Mouse (Mus musculus) liver, embryonic 11.5 days (tissue): Measurements from ENCODE around the gene Msln. TPM values are rescaled to one million over a fixed set of nuclear protein-coding genes. Genes with fewer than 3 reads are reported as not detected.
A peak's percentile ranks its signal among the peaks of the same experiment; 100 is the strongest.

ENCODE experiments used
- ATAC-seq: fragments of 200-750 bp; cut with Nextera tagmentation; replicated peaks from 2 replicates; pipeline ENCODE4 v1.8.0; 2017; ENCODE audit warnings: moderate number of reproducible peaks, mild to moderate bottlenecking, moderate TSS enrichment, moderate library complexity; ENCODE audit not compliant: low FRiP score
- DNase-seq: peaks from one replicate; pipeline ENCODE4 v3.0.0-alpha.2; 2017; ENCODE audit warnings: low spot score
- H3K27ac ChIP-seq: fragments of 300-500 bp; sonication (generic); 2 replicates; pipeline ENCODE4 v1.5.1; 2014; ENCODE audit warnings: mild to moderate bottlenecking, low read depth, low read length, control low read depth
- H3K27me3 ChIP-seq: fragments of 300-500 bp; sonication (generic); replicated peaks from 2 replicates; pipeline ENCODE4 v1.6.1; 2014; ENCODE audit warnings: low read length, mixed read lengths; ENCODE audit not compliant: control insufficient read depth, insufficient read depth
- H3K36me3 ChIP-seq: fragments of 300-500 bp; sonication (generic); 2 replicates; pipeline ENCODE4 v1.6.1; 2014; ENCODE audit warnings: mild to moderate bottlenecking, low read length, moderate library complexity, mixed read lengths; ENCODE audit not compliant: control insufficient read depth, insufficient read depth
- H3K4me1 ChIP-seq: fragments of 300-500 bp; sonication (generic); replicated peaks from 2 replicates; pipeline ENCODE4 v1.6.1; 2014; ENCODE audit warnings: low read length, mixed read lengths; ENCODE audit not compliant: control insufficient read depth, insufficient read depth
- H3K4me2 ChIP-seq: fragments of 300-500 bp; sonication (generic); 2 replicates; pipeline ENCODE4 v1.6.1; 2014; ENCODE audit warnings: mild to moderate bottlenecking, control low read depth, moderate library complexity
- H3K4me3 ChIP-seq: fragments of 300-500 bp; sonication (generic); 2 replicates; pipeline ENCODE4 v1.5.1; 2014; ENCODE audit warnings: low read depth, low read length, control low read depth
- H3K9ac ChIP-seq: fragments of 300-500 bp; sonication (generic); 2 replicates; pipeline ENCODE4 v1.6.1; 2014; ENCODE audit warnings: low read depth, low read length, control low read depth
- H3K9me3 ChIP-seq: fragments of 300-500 bp; sonication (generic); 2 replicates; pipeline ENCODE4 v1.6.1; 2016; ENCODE audit warnings: low read length, inconsistent platforms, mixed read lengths; ENCODE audit not compliant: control insufficient read depth
- WGBS: fragments of 180-500 bp; shearing (Covaris S2); extraction: QIAGEN DNeasy Blood & Tissue Kit; methylation state at CpG from one replicate; pipeline ENCODE4 v1.1.7; 2014; 5-methylcytosine and 5-hydroxymethylcytosine counted together
- polyA plus RNA-seq: library from polyadenylated mRNA; unstranded; fragments of >200 nt; fragmentation: Nextera tagmentation; extraction: Ambion mirVana; gene quantifications from 2 replicates; pipeline ENCODE4 v1.2.1, GENCODE M21; 2014

The Msln gene
- polyA plus RNA-seq = 0.29 and 0.55 TPM in 2 replicates

GRCm38 (mm10) chr17:25754241-25754640 is at the start of gene Msln:
Msln (minus strand) TSS chr17:25754378.
- Histone ChIP-seq H3K4me3 (no peak within 1 kb of the TSS), H3K9ac (no peak within 1 kb of the TSS), H3K36me3 (no peaks in the 10 kb centered on the region), H3K27ac (no peak within 1 kb of the TSS), H3K27me3 (no peaks in the 10 kb centered on the region), H3K4me1 (no peaks in the 10 kb centered on the region), H3K4me2 (no peak within 1 kb of the TSS), H3K9me3 (no peaks in the 10 kb centered on the region)
- ATAC-seq = no peak
- WGBS = 84% methylated on average over 9 of the region's 9 CpGs
- no peak for DNase-seq

DNA sequence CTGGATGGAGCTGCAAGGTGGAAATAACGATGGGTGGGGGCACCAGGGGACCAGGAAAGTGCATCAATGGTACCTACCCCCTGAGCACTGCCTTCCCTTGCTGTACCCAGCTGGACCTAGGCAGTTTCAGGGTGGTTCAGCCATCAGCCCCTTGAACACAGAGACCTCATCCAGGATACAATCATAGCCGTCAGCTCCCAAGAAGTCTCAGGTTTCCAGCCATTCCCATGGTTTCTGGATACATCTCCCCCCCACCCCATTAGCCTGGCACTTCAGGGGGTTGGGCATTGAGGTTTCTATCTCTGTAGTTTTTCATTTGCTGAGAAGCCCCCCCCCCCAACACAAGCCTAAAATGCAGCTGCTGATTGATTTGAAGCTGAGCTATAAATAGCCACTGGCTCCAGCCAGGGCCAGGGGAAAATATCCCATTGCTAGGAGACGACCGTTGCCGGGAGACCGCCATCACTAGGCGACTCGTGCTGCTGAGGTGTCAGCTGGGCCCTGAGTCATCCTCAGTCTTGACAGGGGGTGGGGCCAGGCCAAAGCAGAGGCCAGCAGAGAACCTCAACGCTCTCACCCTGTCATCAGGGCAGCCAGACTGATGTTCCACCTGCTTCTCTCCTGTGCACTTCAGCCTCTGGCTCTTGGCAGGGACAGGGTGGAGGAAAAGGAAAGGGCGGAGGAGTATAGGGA is 48.8 kb upstream of the Msln start:
- no peak overlapping the region for H3K27ac ChIP-seq
- no peaks in the 10 kb centered on the region for H3K36me3 ChIP-seq
- no peak overlapping the region for H3K4me2 ChIP-seq
- peaks cover 12% of the 10 kb centered on the region for H3K27me3 ChIP-seq
- H3K9me3 ChIP-seq = no peaks in the 10 kb centered on the region
- WGBS = 11% methylated on average over 10 of the region's 10 CpGs
- no peaks in the 10 kb centered on the region for H3K4me1 ChIP-seq
- H3K4me3 ChIP-seq = no peak overlapping the region
- H3K9ac ChIP-seq = no peak overlapping the region
- ATAC-seq (no peak), DNase-seq (no peak)

DNA sequence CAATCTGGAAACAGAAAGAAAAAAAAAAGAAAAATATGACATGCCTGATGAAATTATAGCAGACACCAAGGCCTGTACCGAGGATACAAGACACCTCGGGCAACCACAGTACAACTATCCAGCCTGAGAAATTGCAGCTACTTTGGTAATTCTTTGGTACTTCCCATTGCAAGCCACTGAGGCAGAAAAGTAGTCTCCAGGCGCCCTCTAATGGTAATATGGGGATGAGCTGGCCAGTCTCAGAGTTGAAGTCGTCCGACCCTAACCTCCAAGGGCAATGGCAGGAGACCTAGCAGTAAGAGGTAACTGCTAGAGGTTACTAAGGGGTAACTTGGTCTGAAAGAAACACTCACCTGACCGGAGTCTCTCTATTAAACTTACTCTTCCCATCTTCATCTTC is 46.9 kb upstream of the Msln start:
- no peak for DNase-seq
- 5% methylated on average over 6 of the region's 6 CpGs for WGBS
- H3K36me3 ChIP-seq = no peaks in the 10 kb centered on the region
- ATAC-seq = peak; percentile 38
- H3K27me3 ChIP-seq = peaks cover 7% of the 10 kb centered on the region
- no peak overlapping the region for H3K4me2 ChIP-seq
- H3K4me3 ChIP-seq = no peak overlapping the region
- H3K4me1 ChIP-seq = peaks cover 8% of the 10 kb centered on the region; the same call in 1 of the 2 replicates
- H3K9ac ChIP-seq = no peak overlapping the region
- no peak overlapping the region for H3K27ac ChIP-seq
- H3K9me3 ChIP-seq = no peaks in the 10 kb centered on the region

- under 1% methylated on average over 35 of the region's 35 CpGs for whole genome bisulfite sequencing
Observed at GRCm38 (mm10) chr17:25796951-25797369, 42.8 kb upstream of the Msln start, which contains the start of gene Metrn. Metrn (minus strand) TSS chr17:25797136.

GRCm38 (mm10) chr17:25796211-25796771 is 42.1 kb upstream of the Msln start:
- H3K4me1 ChIP-seq = peaks cover 26% of the 10 kb centered on the region
- DNase-seq (peak; percentile 46), ATAC-seq (0 out of 2 replicates have a peak, but pooled peaks have one; percentile 1)
- no peak overlapping the region for H3K27ac ChIP-seq
- no peaks in the 10 kb centered on the region; the same call in 1 of the 2 replicates for H3K27me3 ChIP-seq
- peak overlapping the region; percentile 98 for H3K4me2 ChIP-seq
- H3K9me3 ChIP-seq = no peaks in the 10 kb centered on the region
- WGBS = 2% methylated on average over 37 of the region's 37 CpGs
- H3K4me3 ChIP-seq = peak overlapping the region; percentile 73
- H3K9ac ChIP-seq = peak overlapping the region; percentile 71
- no peaks in the 10 kb centered on the region for H3K36me3 ChIP-seq

More at GRCm38 (mm10) chr17:25796951-25797369, 42.8 kb upstream of the Msln start, which contains the start of gene Metrn:
- Histone ChIP-seq H3K9ac (peak within 1 kb of the TSS; percentile 71), H3K4me3 (peak within 1 kb of the TSS; percentile 73), H3K27me3 (no peaks in the 10 kb centered on the region; the same call in 1 of the 2 replicates), H3K27ac (no peak within 1 kb of the TSS), H3K4me2 (peak within 1 kb of the TSS; percentile 98), H3K36me3 (no peaks in the 10 kb centered on the region), H3K4me1 (peaks cover 23% of the 10 kb centered on the region), H3K9me3 (no peaks in the 10 kb centered on the region)
- DNase-seq (peak; percentile 91), ATAC-seq (peak; percentile 82)

- no peaks in the 10 kb centered on the region for H3K27me3 ChIP-seq
- H3K27ac ChIP-seq = no peak within 1 kb of the TSS
- ATAC-seq (no peak), DNase-seq (no peak)
- H3K36me3 ChIP-seq = no peaks in the 10 kb centered on the region
- H3K4me3 ChIP-seq = peak within 1 kb of the TSS; percentile 73
- H3K4me2 ChIP-seq = peak within 1 kb of the TSS; percentile 98
- no peaks in the 10 kb centered on the region for H3K9me3 ChIP-seq
- peaks cover 32% of the 10 kb centered on the region for H3K4me1 ChIP-seq
- WGBS = 29% methylated on average over 6 of the region's 6 CpGs
- H3K9ac ChIP-seq = peak within 1 kb of the TSS; percentile 71
Observed at GRCm38 (mm10) chr17:25795609-25796092, 41.5 kb upstream of the Msln start, which contains the start of gene AC134908.4. AC134908.4 (minus strand) TSS chr17:25795659.

DNA sequence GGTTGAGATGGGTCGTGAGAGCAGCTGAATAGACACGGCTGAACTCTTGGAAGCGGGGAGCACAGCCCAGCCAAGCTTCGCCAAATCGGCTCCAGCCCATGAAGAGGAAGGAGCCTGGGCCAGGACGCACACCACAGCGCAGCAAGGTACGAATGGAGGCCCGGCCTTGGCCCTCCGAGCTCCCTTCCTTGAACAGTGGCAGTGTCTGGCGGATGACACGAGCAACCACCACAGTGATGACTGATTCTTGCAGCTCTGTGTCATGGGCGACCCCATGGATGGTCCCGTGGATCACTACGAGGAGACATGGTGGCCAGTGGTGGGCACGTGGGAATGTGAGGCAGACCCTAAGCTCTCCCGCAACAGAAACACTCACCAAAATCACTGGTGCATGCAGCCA is 40.8 kb upstream of the Msln start:
- Histone ChIP-seq H3K4me2 (peak overlapping the region; percentile 98; the same call in 1 of the 2 replicates), H3K36me3 (no peaks in the 10 kb centered on the region), H3K9me3 (no peaks in the 10 kb centered on the region), H3K4me1 (peaks cover 33% of the 10 kb centered on the region), H3K27me3 (no peaks in the 10 kb centered on the region), H3K4me3 (peak overlapping the region; percentile 73; the same call in 1 of the 2 replicates), H3K9ac (no peak overlapping the region), H3K27ac (no peak overlapping the region)
- ATAC-seq (no peak), DNase-seq (no peak)
- 87% methylated on average over 17 of the region's 17 CpGs for WGBS

GRCm38 (mm10) chr17:25794197-25794596 is 40.0 kb upstream of the Msln start:
- no peaks in the 10 kb centered on the region for H3K36me3 ChIP-seq
- peaks cover 33% of the 10 kb centered on the region for H3K4me1 ChIP-seq
- ATAC-seq (no peak), DNase-seq (no peak)
- H3K4me2 ChIP-seq = no peak overlapping the region
- no peaks in the 10 kb centered on the region for H3K27me3 ChIP-seq
- WGBS = 90% methylated on average over 13 of the region's 13 CpGs
- no peak overlapping the region for H3K4me3 ChIP-seq
- H3K27ac ChIP-seq = no peak overlapping the region
- no peaks in the 10 kb centered on the region for H3K9me3 ChIP-seq
- H3K9ac ChIP-seq = no peak overlapping the region
